Mouse (Mus musculus): ENCODE measurements around the gene Spryd4.
"Not testable (repeated sequence)": the region's sequence is repeated elsewhere in the genome, so short reads cannot be mapped to it uniquely, and the experiment has no call there.

Gene Spryd4

DNA sequence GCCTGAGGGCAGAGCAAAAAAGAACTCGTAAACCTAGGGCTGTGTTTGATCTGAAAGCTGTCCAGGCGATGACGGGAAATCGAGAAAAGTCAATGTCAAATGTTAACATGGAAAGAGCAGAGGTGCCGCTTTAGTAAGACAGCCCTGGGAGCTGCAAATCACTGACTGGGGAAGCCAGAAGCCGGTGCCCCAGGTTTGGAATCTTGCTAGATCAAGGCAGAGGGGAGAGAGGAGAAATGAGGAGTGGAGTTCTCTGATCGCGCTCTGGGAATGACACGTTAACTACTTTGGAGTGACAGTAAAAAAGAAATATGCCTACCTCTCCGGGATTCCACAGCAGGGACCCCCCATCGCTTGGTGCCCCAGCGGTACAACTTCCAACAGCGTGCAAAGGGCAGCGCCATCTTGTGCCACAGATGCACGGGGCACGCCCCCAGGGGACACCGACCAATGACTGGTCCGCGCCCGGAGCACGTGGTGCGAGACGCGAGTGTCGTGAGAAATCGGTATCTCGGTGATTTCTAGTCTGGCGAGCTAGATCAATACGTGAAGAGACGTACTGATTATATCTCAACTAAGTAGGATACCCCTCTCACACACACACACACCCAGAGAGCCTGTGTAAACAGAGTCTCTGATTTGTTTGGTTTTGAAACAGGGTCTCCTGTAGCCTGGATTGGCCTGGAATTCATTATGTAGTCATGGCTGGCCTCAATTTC lies at the start of gene Spryd4:
Gene Spryd4, minus strand, starts transcription at position 418 of the 719 bp plus-strand sequence.
- peak; percentile 95 to 96 for DNase-seq (ENCODE audit: low spot score in 2 of 2)

DNA sequence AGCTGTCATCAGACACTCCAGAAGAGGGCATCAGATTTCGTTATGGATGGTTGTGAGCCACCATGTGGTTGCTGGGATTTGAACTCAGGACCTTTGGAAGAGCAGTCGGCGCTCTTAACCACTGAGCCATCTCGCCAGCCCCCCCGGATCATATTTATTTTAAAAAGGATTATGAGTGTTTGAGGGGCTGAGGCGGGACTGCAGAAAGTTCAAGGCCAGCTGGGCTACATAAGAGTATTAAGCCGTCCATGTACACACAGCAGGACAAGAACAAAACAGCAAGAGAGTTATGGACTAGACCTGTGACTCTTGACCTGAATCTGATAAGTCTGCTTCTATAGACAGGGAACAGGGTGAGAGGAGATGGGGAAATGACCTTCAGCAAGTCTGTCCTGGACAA lies 48.8 kb upstream of the Spryd4 start:
- not testable (repeated sequence) for DNase-seq (ENCODE audit: low spot score in 2 of 2)

GRCm38 (mm10) chr10:128259946-128260345 lies 48.3 kb upstream of the Spryd4 start:
- DNase-seq (ENCODE audit: low spot score in 2 of 2): no peak

- DNase-seq (ENCODE audit: low spot score in 2 of 2): no peak
These were observed 47.3 kb upstream of the Spryd4 start for GRCm38 (mm10) chr10:128258953-128259352.

DNA sequence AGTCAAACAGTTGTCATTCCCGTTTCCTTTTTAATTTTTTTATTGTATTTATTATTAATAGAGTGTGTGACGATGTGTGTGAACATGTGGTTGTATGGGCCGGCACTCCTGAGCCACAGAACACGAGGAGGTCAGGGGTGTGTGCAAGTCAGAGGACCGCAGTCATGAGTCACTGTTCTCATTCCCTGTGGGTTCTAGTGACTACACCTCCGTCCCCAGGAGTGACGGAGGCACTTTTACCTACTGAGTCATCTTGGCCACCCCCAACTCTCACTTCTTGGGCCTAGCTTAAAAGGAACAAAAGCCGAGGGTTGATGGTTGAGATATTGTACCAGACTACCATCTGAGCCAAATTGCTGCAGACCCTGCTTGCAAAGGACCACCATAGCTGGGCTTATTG lies 44.7 kb upstream of the Spryd4 start:
- no peak for DNase-seq (ENCODE audit: low spot score in 2 of 2)

DNA sequence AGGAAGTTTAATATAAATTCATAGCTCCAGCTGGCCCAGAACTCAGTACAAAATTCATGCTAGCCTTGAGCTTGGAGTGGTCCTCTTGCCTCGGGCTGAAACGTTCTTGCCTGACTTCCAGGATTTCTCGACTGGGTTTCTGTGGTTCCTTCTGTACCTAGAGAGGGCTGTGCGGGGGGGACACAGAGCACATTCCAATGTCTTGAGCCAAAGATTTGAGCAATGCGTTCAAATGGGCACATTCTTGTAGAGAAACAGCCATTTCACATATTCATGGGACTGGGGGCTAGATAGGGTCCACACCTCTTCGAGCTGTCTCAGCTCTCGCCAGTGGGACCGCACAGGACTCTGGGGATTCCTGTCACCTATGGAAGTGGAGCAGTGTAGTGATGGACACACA lies 44.3 kb upstream of the Spryd4 start:
- no peak for DNase-seq (ENCODE audit: low spot score in 2 of 2)

- DNase-seq (ENCODE audit: low spot score in 2 of 2): no peak
These were observed 42.2 kb upstream of the Spryd4 start, which contains the start of gene Apon for GRCm38 (mm10) chr10:128253677-128254255. Apon (plus strand) TSS chr10:128254096.

DNA sequence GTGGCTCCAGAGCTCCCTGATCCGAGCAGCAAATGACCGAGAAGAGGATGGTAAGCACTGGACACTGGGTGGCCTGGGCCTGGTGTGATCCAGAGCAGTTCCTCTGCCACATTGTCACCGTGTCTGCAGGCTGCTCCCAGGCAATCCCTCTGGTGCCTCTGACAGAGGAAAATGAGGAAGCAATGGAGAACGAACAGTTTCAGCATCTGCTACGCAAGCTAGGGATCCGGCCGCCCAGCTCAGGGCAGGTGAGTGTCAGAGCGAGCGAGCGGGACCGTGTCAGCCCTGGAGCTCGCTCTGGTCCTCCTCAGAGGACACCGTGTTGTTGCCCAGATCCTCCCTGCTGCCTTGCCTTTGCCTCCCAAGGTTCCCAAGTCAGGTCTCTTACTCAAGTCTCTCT lies 39.0 kb upstream of the Spryd4 start:
- DNase-seq (ENCODE audit: low spot score in 2 of 2): no peak

DNA sequence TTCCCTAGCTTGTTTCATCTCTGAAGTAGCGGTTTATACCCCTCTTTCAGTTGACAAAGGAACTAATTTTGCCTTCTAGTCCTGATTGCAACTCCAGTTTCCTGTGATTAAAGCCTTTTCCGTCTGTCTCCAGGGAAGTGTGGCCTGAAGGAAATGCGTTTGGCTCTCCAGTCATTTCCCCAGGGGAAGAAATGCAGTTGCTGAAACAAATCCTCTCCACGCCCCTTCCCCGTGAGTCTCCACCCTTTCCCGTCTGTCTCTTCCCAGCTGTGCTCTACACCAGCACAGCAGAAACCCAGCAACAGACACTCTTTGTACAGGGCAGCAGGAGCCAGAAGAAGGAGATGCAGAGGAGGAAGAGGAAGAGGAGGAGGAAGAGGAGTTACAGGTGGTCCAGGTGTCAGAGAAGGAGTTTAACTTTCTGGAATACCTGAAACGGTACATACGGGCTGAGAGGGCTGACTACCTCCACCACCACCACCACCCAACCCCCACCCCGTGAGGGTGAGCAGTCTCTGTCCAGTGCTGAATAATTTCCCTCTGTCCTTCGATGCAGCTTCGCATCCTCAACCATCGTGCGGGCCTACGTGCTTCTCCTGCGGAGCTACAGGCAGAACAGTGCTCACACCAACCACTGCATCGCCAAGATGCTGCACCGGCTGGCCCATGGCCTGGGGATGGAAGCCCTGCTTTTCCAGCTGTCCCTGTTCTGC lies 35.6 kb upstream of the Spryd4 start:
- DNase-seq (ENCODE audit: low spot score in 2 of 2): no peak

- no peak for DNase-seq (ENCODE audit: low spot score in 2 of 2)
These were observed 32.5 kb upstream of the Spryd4 start for GRCm38 (mm10) chr10:128244121-128244520.

DNA sequence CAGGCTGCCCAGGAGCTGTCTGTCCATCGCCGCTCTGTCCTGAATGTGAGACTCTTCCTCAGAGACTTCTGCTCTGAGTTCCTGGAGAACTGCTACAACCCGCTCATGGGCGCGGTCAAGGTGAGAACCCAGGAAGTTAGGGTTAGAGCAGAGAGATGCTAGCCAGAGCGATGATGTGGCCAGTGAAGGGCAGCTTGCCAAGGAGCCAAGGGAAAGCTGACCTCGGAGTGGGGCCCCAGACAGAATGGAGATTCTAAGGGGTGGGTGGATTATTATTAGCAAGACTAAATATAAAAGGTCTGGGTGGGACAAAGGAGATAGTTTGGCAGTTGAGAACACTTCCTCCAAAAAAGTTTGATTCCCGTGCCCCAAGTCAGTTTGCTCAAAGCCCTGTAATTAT lies 31.6 kb upstream of the Spryd4 start:
- DNase-seq (ENCODE audit: low spot score in 2 of 2): no peak

DNA sequence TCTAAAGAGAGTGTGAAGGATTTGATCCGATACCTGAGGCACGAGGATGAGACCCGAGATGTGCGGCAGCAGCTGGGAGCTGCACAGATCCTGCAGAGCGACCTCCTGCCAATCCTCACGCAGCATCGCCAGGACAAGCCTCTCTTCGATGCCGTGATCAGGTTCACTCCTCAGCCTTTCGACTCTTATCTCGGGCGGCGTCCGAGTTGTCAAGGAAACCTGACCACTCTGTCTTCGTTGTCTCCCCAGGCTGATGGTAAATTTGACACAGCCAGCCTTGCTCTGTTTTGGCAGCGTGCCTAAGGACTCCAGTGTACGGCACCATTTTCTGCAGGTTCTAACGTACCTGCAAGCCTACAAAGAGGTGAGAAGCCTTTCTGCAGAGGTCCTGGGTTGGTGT lies 28.5 kb upstream of the Spryd4 start:
- DNase-seq (ENCODE audit: low spot score in 2 of 2): no peak

GRCm38 (mm10) chr10:128239140-128239539 lies 27.5 kb upstream of the Spryd4 start:
- no peak for DNase-seq (ENCODE audit: low spot score in 2 of 2)

DNA sequence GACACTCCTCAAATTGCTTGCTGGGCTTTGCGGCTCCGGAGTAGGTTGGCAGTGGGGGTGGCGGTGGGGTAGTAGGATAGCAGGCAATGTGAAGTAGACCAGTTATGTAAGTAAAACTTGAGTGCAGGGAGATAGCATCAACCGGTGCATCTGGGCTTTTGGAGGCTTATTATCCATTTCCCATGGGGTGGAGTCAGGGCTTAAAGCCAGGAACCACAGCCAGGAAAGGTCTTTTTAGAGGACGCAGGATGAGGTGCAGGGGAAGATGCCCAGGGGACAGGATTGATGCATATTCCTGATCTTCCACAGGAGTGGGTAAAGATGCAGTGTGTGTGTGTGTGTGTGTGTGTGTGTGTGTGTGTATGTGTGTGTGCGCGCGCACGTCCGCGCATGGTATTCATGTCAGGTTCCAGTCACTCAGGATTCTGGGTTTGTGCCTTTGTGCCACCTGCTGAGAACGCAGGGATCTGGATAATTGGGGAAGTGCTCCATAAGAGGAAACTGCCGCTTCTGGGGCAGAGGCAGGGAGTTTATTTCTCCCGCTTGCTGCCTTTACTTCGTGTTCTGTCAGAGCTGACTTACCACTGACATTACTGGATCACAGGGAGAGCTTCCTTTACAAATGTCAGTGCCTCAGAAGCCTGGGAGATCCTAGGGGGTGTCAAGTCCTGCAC lies 26.3 kb upstream of the Spryd4 start:
- no peak for DNase-seq (ENCODE audit: low spot score in 2 of 2)

GRCm38 (mm10) chr10:128236321-128236720 lies 24.7 kb upstream of the Spryd4 start:
- no peak for DNase-seq (ENCODE audit: low spot score in 2 of 2)

DNA sequence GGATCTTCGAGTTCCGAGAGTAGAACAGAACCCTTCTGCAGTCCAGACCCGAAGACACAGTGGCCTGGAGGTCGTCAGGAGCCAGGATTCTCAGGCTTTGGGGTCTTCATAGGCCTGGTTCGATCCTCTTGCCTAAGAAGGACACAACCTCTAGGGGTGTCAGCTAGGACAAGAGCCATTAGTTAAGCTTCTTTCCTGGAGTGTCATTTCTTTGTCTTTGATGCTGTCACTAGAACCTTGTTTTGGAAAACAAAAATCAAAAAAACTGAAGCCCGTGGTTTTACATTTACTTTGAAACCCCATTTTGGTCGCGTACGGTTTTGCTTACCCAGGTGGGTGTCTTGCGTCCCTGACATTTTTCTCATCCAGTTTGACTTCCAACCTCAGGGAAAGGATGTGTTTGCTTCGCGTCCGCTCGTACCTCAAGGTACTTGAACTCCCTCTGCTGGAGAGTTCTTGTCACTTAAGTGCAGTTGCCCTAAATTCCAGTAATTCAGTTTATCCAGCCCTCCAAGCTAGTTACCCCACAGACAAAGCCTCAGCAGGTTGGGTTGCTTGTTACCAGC lies 20.9 kb upstream of the Spryd4 start:
- peak; percentile 66 to 68 for DNase-seq (ENCODE audit: low spot score in 2 of 2)

GRCm38 (mm10) chr10:128231697-128232419 lies 20.3 kb upstream of the Spryd4 start, which contains the start of gene Timeless:
Timeless (plus strand) TSS chr10:128232065.
- peak; percentile 85 to 89 for DNase-seq (ENCODE audit: low spot score in 2 of 2)

DNA sequence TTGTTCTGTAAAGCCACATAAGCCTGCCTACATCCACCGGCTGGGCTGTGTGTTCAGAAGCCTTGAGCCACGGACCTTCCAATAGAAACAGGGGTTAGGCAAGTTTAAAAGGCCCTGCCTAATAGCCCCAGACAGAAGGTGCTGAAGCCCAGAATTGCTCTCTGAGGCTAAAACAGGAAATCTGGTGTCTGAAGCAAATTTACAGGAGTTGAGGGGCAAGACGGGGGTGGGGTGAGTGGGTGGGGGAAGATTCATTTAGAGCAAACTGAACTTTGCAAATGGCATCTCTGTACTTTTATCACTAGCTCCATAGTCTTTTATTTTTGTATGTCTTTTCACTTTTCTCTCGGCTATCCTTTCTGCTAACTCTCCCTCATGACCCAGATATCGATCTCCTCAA lies 19.5 kb upstream of the Spryd4 start:
- DNase-seq (ENCODE audit: low spot score in 2 of 2): no peak

GRCm38 (mm10) chr10:128230582-128230981 lies 19.0 kb upstream of the Spryd4 start:
- DNase-seq (ENCODE audit: low spot score in 2 of 2): no peak

GRCm38 (mm10) chr10:128228009-128228408 lies 16.4 kb upstream of the Spryd4 start:
- DNase-seq (ENCODE audit: low spot score in 2 of 2): no peak

- no peak for DNase-seq (ENCODE audit: low spot score in 2 of 2)
These were observed 16.0 kb upstream of the Spryd4 start for GRCm38 (mm10) chr10:128227592-128227991.
